Mouse (Mus musculus): ENCODE measurements at regions not wholly inside any gene's neighbourhood (a gene's known extent, or its start where the extent isn't known, plus 50 kb on each side); places are given as distances from the start of the nearest gene placed in this dataset.

GRCm38 (mm10) chr8:10856996-10857720, 151.1 kb downstream of the Irs2 start:
- H3K4me1 ChIP-seq (replicated peaks): peaks cover 25% of the 10 kb centered on the region
- no peaks in the 10 kb centered on the region for H3K27me3 ChIP-seq (ENCODE audit: insufficient read depth, poor library complexity, severe bottlenecking)
- H3K4me3 ChIP-seq: no peak overlapping the region
- peak; percentile 13 for DNase-seq (ENCODE audit: low spot score)
- 49% methylated on average over 15 of the region's 15 CpGs for WGBS
- no peaks in the 10 kb centered on the region for H3K9me3 ChIP-seq
- H3K36me3 ChIP-seq: no peaks in the 10 kb centered on the region
- H3K27ac ChIP-seq: no peak overlapping the region

DNA sequence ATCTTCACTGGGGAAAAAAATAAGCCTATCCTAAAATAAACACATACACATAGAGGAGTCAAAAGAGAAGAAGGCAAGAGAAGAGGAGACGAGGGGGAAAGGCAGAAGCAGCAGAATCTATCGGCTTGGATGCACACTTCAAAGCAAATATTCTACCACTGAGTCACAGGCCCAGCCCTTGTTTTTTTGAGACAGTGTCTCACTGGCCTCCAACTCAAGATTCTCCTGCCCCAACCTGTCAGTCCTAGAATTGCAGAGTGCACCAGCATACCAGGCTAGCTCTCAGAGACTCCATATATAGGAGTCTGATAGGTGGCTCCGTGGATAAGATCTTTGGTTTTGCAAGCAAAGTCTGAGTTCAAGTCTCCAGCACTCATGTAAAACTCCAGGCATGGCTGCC, 152.6 kb downstream of the Irs2 start:
- no peaks in the 10 kb centered on the region for H3K27me3 ChIP-seq (ENCODE audit: insufficient read depth, poor library complexity, severe bottlenecking)
- H3K36me3 ChIP-seq: no peaks in the 10 kb centered on the region
- no peak overlapping the region for H3K4me3 ChIP-seq
- DNase-seq (ENCODE audit: low spot score): no peak
- 91% methylated on average over 3 of the region's 3 CpGs for WGBS
- H3K27ac ChIP-seq: no peak overlapping the region
- no peaks in the 10 kb centered on the region for H3K9me3 ChIP-seq
- H3K4me1 ChIP-seq (replicated peaks): peaks cover 25% of the 10 kb centered on the region

- Histone ChIP-seq H3K27me3 (ENCODE audit: insufficient read depth, poor library complexity, severe bottlenecking) (no peaks in the 10 kb centered on the region), H3K4me3 (no peak overlapping the region), H3K27ac (no peak overlapping the region), H3K4me1 (replicated peaks) (peaks cover 25% of the 10 kb centered on the region), H3K9me3 (no peaks in the 10 kb centered on the region), H3K36me3 (no peaks in the 10 kb centered on the region)
- no peak for DNase-seq (ENCODE audit: low spot score)
- WGBS: 79% methylated on average over 4 of the region's 4 CpGs
Observed at GRCm38 (mm10) chr8:10855131-10855530, 153.1 kb downstream of the Irs2 start.

GRCm38 (mm10) chr8:10854600-10854999, 153.7 kb downstream of the Irs2 start:
- WGBS: 55% methylated on average over 6 of the region's 6 CpGs
- Histone ChIP-seq H3K36me3 (no peaks in the 10 kb centered on the region), H3K27ac (peak overlapping the region; percentile 30; the same call in 1 of the 2 replicates), H3K9me3 (no peaks in the 10 kb centered on the region), H3K27me3 (ENCODE audit: insufficient read depth, poor library complexity, severe bottlenecking) (no peaks in the 10 kb centered on the region), H3K4me3 (no peak overlapping the region), H3K4me1 (replicated peaks) (peaks cover 25% of the 10 kb centered on the region)
- DNase-seq (ENCODE audit: low spot score): peak; percentile 9

DNA sequence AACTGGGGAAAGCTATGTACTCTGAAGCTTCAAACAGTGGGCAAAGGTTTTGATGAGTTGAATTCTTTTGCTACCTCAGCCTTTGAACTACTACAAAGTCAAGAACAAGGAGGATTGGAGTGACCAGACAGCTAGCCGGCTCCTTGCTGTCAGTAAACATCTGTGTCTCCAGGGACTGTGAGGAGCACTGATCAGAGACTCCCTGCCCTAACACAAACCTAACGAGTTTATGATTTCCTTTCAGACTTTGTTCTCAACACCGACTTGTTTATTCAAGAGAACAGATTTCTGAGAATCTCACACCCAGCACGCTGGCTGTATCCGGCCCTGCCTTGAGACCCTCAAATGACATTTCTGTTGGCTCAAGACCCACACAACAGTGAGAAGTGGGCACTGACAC, 154.4 kb downstream of the Irs2 start:
- Histone ChIP-seq H3K36me3 (no peaks in the 10 kb centered on the region), H3K4me1 (replicated peaks) (peaks cover 25% of the 10 kb centered on the region), H3K27ac (peak overlapping the region; percentile 30; the same call in 1 of the 2 replicates), H3K9me3 (no peaks in the 10 kb centered on the region), H3K4me3 (no peak overlapping the region), H3K27me3 (ENCODE audit: insufficient read depth, poor library complexity, severe bottlenecking) (no peaks in the 10 kb centered on the region)
- DNase-seq (ENCODE audit: low spot score): no peak
- WGBS: 77% methylated on average over 5 of the region's 5 CpGs

DNA sequence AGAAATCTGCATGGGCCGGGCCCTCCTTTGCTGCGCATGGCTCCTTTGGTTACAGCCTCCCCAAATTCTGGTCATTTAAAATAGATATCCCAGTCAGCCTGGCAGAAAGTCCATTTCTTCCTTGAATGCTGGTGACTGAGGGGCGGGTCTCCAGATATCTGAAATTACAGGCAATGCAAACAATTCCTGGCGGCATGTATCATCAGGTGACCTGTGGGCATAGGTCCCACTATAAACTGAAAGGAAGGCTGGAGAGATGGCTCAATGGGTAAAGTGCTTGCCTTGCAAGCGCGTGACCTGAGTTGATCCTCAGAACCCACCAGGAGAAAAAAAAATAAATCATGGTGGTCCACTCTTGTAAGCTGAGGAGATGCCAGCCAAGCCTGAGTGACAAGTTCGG, 158.3 kb downstream of the Irs2 start:
- H3K36me3 ChIP-seq: no peaks in the 10 kb centered on the region
- H3K4me3 ChIP-seq: no peak overlapping the region
- H3K9me3 ChIP-seq: no peaks in the 10 kb centered on the region
- peaks cover 8% of the 10 kb centered on the region for H3K4me1 ChIP-seq (replicated peaks)
- no peak for DNase-seq (ENCODE audit: low spot score)
- no peaks in the 10 kb centered on the region; the same call in 1 of the 2 replicates for H3K27me3 ChIP-seq (ENCODE audit: insufficient read depth, poor library complexity, severe bottlenecking)
- 85% methylated on average over 7 of the region's 7 CpGs for WGBS
- H3K27ac ChIP-seq: no peak overlapping the region

GRCm38 (mm10) chr8:10845607-10846006, 162.7 kb downstream of the Irs2 start:
- Histone ChIP-seq H3K27me3 (ENCODE audit: insufficient read depth, poor library complexity, severe bottlenecking) (no peaks in the 10 kb centered on the region; the same call in 1 of the 2 replicates), H3K4me3 (no peak overlapping the region), H3K36me3 (no peaks in the 10 kb centered on the region), H3K27ac (no peak overlapping the region), H3K9me3 (no peaks in the 10 kb centered on the region), H3K4me1 (replicated peaks) (no peaks in the 10 kb centered on the region)
- WGBS: 60% methylated on average over 6 of the region's 6 CpGs
- no peak for DNase-seq (ENCODE audit: low spot score)

- DNase-seq (ENCODE audit: low spot score): no peak
- no peaks in the 10 kb centered on the region for H3K9me3 ChIP-seq
- H3K36me3 ChIP-seq: no peaks in the 10 kb centered on the region
- H3K4me1 ChIP-seq (replicated peaks): no peaks in the 10 kb centered on the region
- H3K27me3 ChIP-seq (ENCODE audit: insufficient read depth, poor library complexity, severe bottlenecking): no peaks in the 10 kb centered on the region
- H3K4me3 ChIP-seq: no peak overlapping the region
- 95% methylated on average over 12 of the region's 12 CpGs for WGBS
- H3K27ac ChIP-seq: no peak overlapping the region
Observed at GRCm38 (mm10) chr8:10840853-10841531, 167.3 kb downstream of the Irs2 start.

DNA sequence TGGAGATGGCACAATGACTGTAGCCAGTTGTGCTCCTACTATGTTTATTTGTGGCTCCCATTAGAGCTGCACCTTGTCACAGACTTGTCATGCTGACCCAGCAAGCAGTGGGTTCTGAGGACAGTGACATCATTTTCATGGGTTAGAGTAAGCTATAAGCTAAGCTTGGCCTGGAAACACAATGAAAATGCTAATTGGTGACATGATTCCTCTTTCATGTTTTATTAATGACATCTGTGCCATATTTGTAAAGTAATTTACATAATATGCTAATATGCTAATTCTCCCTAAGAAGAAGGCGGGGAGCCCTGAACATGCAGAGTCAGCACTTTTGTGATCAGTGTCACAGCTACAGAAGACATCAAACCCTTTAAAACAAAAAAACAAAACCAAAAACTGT, 168.2 kb downstream of the Irs2 start:
- Histone ChIP-seq H3K4me3 (no peak overlapping the region), H3K9me3 (no peaks in the 10 kb centered on the region), H3K4me1 (replicated peaks) (no peaks in the 10 kb centered on the region), H3K27me3 (ENCODE audit: insufficient read depth, poor library complexity, severe bottlenecking) (no peaks in the 10 kb centered on the region), H3K27ac (no peak overlapping the region), H3K36me3 (no peaks in the 10 kb centered on the region)
- DNase-seq (ENCODE audit: low spot score): no peak
- WGBS: 79% methylated on average over 1 of the region's 1 CpGs

GRCm38 (mm10) chr8:10835054-10835453, 173.2 kb downstream of the Irs2 start:
- Histone ChIP-seq H3K4me1 (replicated peaks) (peaks cover 4% of the 10 kb centered on the region; the same call in 1 of the 2 replicates), H3K4me3 (no peak overlapping the region), H3K9me3 (no peaks in the 10 kb centered on the region), H3K36me3 (no peaks in the 10 kb centered on the region), H3K27ac (no peak overlapping the region), H3K27me3 (ENCODE audit: insufficient read depth, poor library complexity, severe bottlenecking) (0 out of 2 replicates have a peak, but pooled peaks cover under 1% of the 10 kb centered on the region)
- no peak for DNase-seq (ENCODE audit: low spot score)
- WGBS: 90% methylated on average over 6 of the region's 6 CpGs

GRCm38 (mm10) chr8:10831864-10832263, 176.4 kb downstream of the Irs2 start:
- WGBS: 92% methylated on average over 7 of the region's 7 CpGs
- DNase-seq (ENCODE audit: low spot score): no peak
- no peaks in the 10 kb centered on the region for H3K36me3 ChIP-seq
- peaks cover 4% of the 10 kb centered on the region; the same call in 1 of the 2 replicates for H3K27me3 ChIP-seq (ENCODE audit: insufficient read depth, poor library complexity, severe bottlenecking)
- H3K27ac ChIP-seq: no peak overlapping the region
- no peak overlapping the region for H3K4me3 ChIP-seq
- peaks cover 10% of the 10 kb centered on the region; the same call in 1 of the 2 replicates for H3K4me1 ChIP-seq (replicated peaks)
- H3K9me3 ChIP-seq: no peaks in the 10 kb centered on the region

DNA sequence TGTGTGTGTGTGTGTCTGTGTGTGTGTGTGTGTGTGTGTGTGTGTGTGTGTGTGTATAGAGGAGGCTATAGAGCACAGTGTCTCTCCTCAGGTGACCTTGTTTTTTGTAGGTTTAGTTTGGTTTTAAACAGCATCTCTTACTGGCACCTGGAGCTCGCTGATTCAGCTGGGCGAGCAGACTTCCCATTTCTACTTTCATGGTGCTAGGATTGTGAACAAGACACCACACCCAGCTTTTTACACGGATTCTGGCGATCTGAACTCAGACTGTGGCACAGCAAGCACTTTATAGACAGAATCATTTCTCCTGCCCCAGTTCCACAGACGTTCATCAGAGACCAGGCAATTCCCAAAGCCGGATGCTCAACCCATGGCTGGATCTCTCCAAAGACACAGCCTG, 177.0 kb downstream of the Irs2 start:
- no peaks in the 10 kb centered on the region for H3K9me3 ChIP-seq
- no peak for DNase-seq (ENCODE audit: low spot score)
- H3K27me3 ChIP-seq (ENCODE audit: insufficient read depth, poor library complexity, severe bottlenecking): peaks cover 4% of the 10 kb centered on the region; the same call in 1 of the 2 replicates
- no peak overlapping the region for H3K27ac ChIP-seq
- no peaks in the 10 kb centered on the region for H3K36me3 ChIP-seq
- no peak overlapping the region for H3K4me3 ChIP-seq
- 84% methylated on average over 6 of the region's 6 CpGs for WGBS
- peaks cover 10% of the 10 kb centered on the region; the same call in 1 of the 2 replicates for H3K4me1 ChIP-seq (replicated peaks)

DNA sequence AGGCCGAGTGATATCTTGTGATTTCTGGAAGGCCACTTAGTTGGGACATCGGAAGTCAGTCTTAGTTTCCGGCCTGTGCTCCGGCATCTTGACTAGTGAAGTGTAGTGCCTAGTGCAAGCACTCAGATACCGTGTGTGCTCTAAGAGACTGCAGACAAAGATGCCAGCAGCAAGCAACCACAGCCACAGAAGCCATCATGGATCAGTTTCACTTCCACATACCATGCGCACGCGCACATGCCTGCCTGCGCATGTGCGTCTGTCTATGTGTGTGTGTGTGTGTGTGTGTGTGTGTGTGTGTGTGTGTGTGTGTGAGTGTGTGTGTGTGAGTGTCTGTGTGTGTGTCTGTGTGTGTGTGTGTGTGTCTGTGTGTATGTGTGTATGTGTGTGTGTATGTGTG, 177.4 kb downstream of the Irs2 start:
- no peak for DNase-seq (ENCODE audit: low spot score)
- no peaks in the 10 kb centered on the region for H3K9me3 ChIP-seq
- WGBS: 95% methylated on average over 10 of the region's 10 CpGs
- H3K4me1 ChIP-seq (replicated peaks): peaks cover 10% of the 10 kb centered on the region; the same call in 1 of the 2 replicates
- H3K36me3 ChIP-seq: no peaks in the 10 kb centered on the region
- peaks cover 4% of the 10 kb centered on the region; the same call in 1 of the 2 replicates for H3K27me3 ChIP-seq (ENCODE audit: insufficient read depth, poor library complexity, severe bottlenecking)
- H3K4me3 ChIP-seq: no peak overlapping the region
- no peak overlapping the region for H3K27ac ChIP-seq
